Mouse (Mus musculus) lung, postnatal 0 days (tissue): ENCODE measurements around the gene Pcnp.
"Not testable (repeated sequence)": the region's sequence is repeated elsewhere in the genome, so short reads cannot be mapped to it uniquely, and the experiment has no call there.

Source experiments
- CTCF ChIP-seq: IDR thresholded peaks from 2 replicates; pipeline ENCODE4 v1.5.1; 2016; ENCODE audit warnings: antibody characterized with exemption, mild to moderate bottlenecking
- EP300 ChIP-seq: IDR thresholded peaks from 2 replicates; pipeline ENCODE4 v1.6.1; 2016; ENCODE audit warnings: antibody characterized with exemption, mild to moderate bottlenecking, control low read depth

DNA sequence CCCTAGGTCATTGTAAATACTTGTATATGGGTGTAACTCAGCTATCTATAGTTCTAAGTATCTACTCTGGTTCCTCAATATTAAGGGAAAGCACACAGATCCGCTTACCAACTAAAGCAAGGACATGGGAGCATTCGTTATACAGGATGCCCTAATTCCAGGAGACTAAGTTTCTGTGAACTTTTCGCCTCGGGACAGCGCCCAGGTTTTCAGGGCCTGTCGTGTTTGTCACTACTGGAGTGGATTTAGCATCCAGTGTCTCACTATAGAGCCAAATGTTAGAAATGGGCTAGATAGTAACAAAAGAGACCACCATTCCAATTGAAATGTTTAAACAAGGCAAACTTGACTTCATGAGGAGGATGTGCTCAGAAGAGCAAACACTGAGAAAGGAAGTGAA, 43.6 kb upstream of the Pcnp start:
- TF ChIP-seq CTCF, EP300: not testable (repeated sequence)
